Mouse (Mus musculus) layer of hippocampus, postnatal 36 days (tissue): Measurements from ENCODE around the gene Rbm28. TPM values are rescaled to one million over a fixed set of nuclear protein-coding genes. Genes with fewer than 3 reads are reported as not detected.
A peak's percentile ranks its signal among the peaks of the same experiment; 100 is the strongest.

Experiments
- DNase-seq, 2 experiments: peaks; one replicate each; pipeline ENCODE4 v3.0.0; 2022
- total RNA-seq, 2 experiments: library from RNA; stranded (reverse); gene quantifications; 2 replicates each; pipeline ENCODE4 v1.2.3; 2021

The Rbm28 gene
- total RNA-seq, 2 experiments from 2014 or later, result 46.1 to 53.8 TPM

GRCm38 (mm10) chr6:29143608-29144007, 21.2 kb downstream of the Rbm28 start:
- peak; percentile 56 to 58 for DNase-seq

DNA sequence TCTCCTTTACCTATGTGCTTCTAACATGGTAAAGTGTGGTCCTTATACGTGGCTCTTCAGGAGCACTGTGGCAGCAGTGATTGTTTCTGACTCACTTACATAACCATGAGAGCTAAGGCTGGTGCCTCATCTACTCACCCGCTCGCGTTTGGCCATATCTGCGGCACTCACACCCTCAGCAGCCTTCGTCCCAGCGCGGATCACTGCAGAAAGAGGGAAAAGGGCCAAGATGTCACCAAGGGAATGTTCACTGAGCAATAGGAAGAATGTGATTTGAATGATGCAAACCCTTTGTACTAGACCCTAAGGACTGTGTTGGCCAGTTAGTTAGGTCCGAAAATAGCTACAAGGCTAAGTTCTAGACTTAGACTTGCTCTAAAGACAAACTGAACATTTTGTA, 27.4 kb downstream of the Rbm28 start:
- DNase-seq, result no peak

DNA sequence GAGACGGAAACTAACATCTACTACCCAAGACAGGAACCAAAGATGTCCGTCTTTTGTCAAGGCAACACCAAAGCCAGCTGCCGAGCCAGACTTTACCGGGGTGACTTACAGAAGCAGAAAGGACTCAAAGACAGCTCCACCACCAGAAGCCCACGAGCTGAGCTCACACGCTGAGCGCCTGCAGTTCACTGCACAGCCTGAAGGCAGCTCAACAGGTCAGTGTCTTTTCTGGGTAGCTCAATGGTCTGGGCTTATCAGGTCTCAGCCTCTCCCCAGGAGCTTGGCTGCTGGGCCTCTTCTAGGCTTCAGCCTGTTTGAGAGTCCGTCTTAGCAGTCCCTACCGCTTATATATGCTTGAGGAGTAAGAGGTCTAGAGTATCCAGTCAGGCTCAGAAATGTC, 31.7 kb downstream of the Rbm28 start:
- no peak for DNase-seq

GRCm38 (mm10) chr6:29126878-29127426, 37.9 kb downstream of the Rbm28 start:
- DNase-seq, result no peak

DNA sequence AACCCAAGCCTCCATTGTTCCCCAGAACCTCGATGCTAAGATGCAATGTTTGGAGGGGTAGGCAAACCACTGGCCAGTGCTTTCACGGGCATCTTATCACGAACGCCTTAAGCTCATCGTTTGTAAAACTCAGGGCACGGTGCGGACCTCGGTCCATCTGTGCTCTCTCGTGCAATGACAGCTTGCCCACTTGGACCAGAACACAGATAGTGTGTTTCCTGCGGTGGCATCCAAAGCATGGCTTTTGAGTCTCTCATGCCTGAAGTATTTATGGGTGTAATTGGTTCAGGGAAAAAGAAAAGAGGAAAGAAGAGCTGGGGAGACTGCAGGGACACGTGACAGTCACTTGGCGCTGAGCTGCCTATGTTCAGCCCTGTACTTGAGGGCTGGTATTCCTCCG, 44.8 kb downstream of the Rbm28 start:
- DNase-seq, result no peak

- no peak for DNase-seq
Measured at GRCm38 (mm10) chr6:29118963-29119362, 45.8 kb downstream of the Rbm28 start.

DNA sequence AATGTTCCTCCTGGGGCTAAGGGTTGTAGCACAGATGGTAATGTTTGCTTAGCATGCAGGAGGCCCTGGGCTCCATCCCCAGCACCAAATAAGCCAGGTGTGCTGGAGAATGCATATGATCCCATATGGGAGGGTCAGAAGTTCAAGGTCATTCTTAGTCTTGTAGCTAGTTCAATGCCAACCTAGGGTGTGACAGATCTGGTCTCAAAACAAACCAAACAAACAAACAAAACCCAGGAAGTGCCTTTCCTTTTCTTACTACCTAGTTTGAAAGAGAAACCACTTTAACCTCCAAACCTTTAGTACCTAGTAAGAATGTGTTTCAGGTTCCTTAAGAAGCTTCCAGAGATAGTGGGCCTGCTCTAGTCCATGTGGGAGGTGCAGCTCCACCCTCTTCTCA, 46.6 kb downstream of the Rbm28 start:
- DNase-seq, result no peak

GRCm38 (mm10) chr6:29117417-29118104, 47.2 kb downstream of the Rbm28 start:
- DNase-seq, result peak; percentile 22 to 28

- DNase-seq, result no peak
Measured at GRCm38 (mm10) chr6:29115756-29116155, 49.0 kb downstream of the Rbm28 start.

- no peak for DNase-seq
Measured at GRCm38 (mm10) chr6:29111501-29111900, 53.3 kb downstream of the Rbm28 start.

GRCm38 (mm10) chr6:29108376-29108775, 56.4 kb downstream of the Rbm28 start:
- DNase-seq, result no peak

DNA sequence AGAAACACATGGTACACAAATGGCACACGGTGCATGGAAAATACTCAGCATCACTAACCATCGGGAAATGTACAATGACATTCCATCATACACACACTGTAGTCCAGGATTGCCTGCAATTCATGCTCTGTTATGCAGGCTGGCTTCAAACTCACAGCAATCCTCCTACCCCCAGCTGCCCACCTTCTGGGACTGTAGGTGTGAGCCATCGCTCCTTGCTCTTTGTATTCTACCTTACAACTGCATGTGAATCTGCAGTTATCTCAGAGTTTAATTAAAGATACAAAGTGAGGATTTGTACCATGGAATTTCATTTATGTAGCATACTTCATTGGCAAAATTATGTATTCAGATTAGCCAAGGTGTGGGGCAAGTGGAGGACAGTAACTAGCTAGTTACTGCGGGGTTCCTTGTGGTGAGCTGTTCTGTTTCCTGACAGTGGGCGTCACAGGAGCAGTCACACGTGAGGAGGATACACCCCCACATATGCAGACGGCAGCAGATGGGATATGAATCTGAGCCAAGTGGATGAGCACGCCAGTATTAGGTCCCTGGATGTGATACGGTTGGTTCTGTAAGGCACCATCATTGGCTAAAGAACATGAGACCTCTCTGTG, 63.5 kb downstream of the Rbm28 start:
- DNase-seq, result peak; percentile 34 to 47

GRCm38 (mm10) chr6:29100423-29100822, 64.4 kb downstream of the Rbm28 start:
- DNase-seq, result no peak

DNA sequence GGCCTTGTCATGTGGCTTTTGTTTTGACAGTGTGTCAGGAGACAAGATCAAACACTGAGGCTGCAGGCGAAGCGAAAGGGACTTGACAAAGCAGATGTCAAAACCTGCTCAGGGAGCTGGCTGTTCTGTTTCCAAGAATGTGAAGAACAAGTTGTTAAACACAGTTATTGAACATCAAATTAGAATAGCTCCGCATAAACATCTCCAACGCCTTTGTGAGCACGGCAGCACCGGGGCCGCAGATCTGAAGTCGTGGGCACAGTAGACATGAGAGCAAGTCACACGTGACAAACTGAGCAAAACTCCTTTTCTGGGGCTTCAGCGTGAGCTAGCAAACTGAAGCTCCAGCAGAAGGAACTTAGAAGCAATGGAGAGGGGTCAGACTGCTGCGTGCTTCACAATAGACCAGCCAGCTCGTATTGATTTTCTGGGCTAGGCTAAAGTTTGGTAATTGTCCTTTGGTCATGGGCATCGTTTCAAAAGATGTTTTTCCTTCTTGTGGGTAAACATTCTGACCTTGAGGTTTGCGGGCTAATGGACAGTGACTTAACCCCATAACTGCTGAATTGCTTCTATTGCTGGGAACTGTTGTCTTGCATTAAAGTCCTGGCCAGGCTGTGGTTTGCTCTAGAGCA, 65.2 kb downstream of the Rbm28 start:
- peak in 1 of 2 experiments; percentile 27 for DNase-seq

GRCm38 (mm10) chr6:29092904-29093303, 71.9 kb downstream of the Rbm28 start:
- DNase-seq, result no peak

DNA sequence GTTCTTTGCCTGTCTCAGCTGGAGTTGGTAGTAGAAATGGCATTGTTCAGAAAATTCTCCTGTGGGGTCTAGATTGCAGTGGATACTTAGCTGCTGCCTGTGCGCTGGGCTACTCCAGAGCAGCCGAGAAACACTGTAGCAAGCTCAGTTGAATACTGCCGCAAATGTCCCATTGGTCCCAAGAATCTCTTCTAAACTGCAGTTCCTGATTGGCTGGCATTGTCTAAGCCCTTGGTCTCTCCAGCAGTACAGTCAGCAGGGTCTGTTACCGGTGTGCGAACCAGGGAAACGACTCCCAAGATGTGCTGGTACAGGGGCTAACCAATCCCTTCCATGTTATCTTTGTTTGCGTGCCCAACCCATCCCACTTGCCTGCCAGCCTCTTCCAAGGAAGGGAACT, 72.6 kb downstream of the Rbm28 start:
- no peak for DNase-seq

GRCm38 (mm10) chr6:29087921-29088709, 76.7 kb downstream of the Rbm28 start:
- DNase-seq, result no peak

GRCm38 (mm10) chr6:29084401-29084800, 80.4 kb downstream of the Rbm28 start:
- no peak for DNase-seq

DNA sequence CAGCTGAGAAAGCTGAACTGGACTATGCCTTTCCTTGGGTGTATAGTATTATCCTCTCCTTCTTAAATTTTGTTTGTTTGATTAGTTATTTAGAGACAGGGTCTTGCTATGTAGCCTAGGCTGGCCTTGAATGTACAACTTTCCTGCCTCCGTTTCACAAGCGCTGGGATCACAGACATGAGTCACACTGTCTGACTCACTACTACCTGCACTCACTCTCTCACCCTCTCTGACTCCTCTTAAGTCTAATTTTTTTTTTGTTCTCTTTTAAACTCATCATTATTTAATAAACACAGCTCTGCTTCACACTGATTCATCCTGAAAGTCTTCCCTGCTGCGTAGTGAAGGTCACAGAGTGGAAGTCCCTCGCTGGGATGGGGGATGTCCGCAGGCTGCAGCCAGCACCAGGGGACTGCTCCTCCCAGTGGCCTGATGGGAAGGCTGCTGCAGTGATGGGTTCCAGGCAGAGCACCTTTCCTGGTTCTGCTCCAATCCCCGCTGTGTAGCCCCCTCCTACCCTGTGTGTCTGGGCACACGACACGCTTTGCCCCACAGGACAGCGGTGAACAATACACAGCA, 81.9 kb downstream of the Rbm28 start:
- DNase-seq, result no peak

DNA sequence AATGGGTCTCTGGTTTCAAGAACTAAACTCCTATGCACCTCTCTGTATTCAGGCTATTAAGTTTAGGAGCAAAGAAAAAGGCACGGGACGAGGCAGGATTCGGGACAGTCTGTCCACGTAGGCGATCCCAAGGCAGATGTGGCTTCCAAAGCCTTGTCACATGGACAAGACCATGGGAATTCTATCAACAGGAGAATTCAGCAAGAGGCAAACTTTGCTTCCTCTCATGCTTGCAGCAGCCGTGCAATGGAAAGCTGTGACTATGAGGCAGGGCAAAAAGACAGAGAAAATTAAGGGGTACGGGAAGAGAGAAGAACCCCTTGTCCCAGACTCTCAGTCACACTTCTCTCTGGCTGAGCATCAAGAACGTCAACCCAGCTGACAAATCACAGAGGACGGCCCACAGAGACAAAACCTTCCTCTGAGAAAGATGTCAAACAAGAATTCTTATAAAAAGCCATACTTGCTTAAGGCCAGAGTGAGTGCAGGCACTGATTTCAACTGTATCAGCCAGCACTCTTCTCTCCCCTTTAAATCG, 82.9 kb downstream of the Rbm28 start:
- DNase-seq, result no peak

DNA sequence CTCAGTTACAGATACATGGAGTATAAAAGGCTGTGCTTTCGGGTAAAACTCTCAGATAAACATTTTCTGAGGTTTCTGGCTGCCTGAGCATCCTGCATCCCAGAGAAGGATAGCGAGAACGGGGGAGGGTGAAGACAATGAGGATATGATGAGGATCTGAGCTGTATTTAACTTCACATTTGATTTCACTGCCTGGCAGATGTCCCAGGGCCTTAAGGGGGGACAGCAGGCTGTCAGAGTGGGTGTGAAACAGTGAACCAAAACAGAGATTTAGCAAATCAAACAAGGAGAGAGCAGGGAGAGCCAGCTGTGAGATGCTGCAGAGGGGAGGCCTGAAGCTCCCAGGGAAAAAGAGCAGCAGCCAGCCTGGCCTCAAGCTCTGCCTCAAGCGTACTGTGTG, 85.5 kb downstream of the Rbm28 start:
- peak; percentile 34 to 61 for DNase-seq

GRCm38 (mm10) chr6:29074133-29074469, 90.7 kb downstream of the Rbm28 start:
- DNase-seq, result no peak
